Mouse (Mus musculus): Measurements from ENCODE around the gene Kat5. TPM values are rescaled to one million over a fixed set of nuclear protein-coding genes. Genes with fewer than 3 reads are reported as not detected.

Gene Kat5
- polyA plus RNA-seq (2017; shearing (Covaris generic)) = 10 to 100 TPM; 45.4 to 62.9 TPM

DNA sequence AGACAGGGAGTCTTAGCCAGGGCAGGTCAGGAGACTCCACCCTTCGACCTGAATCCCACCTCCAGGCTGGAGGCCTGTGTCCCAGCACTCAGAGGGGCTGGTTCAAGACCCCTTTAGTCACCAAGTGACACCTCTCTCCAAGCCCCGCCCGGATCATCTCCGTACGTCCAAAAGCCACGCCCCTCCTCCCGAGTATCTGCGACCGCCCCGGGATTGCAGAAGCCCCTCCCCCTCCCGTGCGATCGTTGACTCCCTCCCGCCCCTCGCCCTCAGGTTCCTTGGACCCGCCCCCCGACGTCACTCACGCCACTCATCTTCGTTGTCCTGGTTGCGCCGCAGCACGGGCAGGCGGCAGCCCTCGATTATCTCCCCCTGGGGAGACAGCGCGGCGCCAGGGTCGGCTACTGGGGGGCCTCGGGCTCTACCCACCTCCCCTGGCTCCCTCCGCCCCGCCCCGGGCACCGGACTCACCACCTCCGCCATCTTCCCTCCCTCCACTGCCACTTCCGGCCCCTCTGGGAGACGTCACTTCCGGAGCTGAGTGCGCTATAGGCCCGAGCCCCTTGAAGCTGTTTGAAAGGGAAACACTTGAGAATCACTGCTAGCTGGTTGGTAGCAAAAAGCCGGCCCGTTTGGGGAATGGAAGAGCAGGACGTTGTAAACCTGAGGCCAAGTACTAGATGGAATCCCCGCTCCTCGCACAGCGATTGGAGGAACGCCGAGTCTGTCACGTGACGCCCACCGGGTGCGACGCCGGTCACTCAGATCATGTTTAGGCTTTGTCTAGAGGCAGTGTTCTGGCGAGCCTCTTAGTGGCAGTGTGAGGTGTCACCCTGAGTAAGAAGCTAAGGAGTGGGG, at the start of gene Kat5:
Kat5 (minus strand) TSS at position 691 of the 858 bp plus-strand sequence.

DNA sequence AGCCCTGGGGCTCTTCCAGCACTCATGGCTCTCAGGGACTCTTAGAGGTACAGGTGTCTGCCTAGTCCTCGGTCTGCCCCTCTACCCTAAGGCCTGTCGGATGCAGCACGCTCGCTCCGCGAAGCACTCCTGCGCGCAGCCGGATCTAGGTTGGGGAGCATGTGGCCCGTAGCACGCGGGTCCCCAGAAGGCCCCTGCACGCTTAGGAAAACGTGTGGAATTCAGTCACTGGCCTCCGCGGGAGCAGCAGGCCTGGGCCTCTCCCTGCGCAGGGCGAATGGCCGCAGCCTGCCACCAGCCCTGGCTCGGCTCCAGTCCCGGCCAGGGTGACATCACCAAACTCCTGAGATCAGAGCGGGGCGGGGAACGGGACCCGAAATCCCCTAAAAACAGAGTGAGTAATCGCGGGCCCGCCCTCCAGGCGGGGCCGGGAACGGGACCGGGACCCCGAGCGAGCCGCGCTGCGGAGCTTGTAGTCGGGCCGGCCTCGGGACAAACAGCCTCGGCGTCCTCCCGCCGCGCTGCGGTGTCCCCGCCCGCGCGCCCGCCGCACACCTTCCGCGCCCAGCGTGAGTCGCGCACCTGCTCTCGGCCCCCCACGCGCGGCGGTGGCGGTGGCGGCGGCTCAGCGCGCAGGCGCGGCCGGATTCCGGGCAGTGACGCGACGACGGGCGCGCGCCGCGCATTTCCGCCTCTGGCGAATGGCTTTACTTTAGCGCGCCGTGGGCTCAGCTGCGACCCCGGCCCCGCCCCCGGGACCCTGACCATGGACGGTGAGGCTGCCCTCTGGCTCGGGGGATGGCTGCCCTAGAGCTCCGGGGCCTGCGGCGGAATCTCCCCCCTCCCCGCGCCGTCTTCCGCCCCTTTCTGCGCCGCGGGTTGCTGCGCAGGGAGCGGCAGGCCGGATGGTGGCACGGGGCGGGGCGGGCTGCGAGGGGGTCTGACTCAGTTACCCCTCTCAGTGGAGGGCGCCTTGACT, 27.3 kb upstream of the Kat5 start, which contains the start of gene Rela:
Rela (plus strand) TSS at position 415 of the 979 bp plus-strand sequence.

DNA sequence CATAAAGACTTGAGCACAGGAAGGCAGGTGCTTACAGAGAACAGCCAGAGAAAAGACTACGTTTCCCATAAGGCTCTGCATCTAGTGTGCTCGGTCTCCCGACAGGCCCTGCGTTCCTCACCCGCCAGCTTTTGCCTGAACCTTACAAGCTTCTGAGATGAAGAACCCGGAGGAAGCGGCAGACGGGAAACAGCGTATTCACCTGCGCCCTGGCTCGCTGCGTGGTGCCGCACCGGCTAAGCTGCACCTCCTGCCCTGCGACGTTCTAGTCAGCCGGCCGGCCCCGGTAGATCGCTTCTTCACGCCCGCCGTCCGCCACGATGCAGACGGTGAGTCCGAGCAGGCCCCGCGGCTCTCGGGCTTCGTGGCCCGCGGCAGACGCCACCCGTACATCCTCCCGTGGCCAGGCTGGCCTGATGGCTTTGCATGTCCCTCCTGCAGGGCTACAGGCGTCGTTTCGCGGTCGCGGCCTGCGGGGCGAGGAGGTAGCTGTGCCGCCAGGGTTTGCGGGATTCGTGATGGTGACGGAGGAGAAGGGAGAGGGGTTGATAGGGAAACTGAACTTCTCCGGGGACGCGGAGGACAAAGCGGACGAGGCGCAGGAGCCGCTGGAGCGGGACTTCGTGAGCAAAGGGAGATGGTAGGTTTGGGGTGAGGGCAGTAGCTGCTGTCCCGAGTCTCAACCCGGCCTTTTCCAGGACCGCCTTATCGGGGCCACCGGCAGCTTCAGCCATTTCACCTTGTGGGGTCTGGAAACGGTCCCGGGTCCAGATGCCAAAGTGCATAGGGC, 8.1 kb downstream of the Kat5 start, which contains the start of gene Rnaseh2c:
Rnaseh2c (plus strand) TSS at position 122 of the 790 bp plus-strand sequence.

DNA sequence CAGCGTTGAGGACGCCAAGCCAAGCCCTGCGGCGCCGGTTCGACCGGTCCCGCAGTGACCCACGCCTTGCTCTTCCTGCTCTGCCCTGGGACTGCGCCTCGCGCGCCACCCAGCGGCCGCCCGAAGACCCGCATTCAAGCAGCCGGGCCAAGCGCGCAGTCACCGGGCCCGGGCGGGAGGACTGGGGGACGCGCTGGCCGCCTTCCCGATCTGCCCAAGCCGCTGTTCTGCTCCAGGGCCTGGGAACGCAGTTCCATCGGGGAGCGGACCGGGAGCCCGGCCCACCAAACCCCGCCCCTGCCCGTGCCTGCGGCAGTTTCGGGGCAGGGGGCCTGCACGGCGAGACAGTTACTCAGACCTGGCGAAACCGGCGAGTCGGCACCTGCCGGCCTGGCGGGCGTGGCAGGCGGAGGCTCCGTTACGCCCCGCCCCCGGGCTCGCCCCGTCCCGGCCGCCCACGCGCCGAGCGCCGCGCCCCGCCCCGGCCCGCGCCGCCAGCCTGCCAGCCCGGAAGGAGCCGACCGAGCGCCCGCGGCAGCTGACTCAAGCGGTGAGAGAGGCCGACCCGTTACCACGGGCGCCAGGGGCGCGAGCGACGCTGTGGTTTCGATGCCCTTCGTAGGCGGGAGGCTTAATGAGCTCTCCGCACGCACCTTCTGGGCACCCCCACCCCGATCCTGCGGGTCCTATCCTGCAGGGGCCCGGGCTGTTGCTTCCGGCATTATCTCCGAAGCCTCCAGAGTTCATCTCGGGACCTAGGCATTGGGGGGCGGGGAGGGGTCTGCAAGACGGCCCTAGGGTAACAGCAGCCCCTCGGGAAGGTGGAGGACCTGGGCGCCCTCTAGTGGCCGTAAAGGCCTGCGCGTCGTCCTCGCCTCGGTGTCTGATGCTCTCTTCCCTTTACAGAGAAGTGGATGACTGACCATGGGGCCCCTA, 42.2 kb downstream of the Kat5 start, which contains the start of gene Ap5b1:
Ap5b1 (plus strand) TSS at position 492 of the 936 bp plus-strand sequence.

DNA sequence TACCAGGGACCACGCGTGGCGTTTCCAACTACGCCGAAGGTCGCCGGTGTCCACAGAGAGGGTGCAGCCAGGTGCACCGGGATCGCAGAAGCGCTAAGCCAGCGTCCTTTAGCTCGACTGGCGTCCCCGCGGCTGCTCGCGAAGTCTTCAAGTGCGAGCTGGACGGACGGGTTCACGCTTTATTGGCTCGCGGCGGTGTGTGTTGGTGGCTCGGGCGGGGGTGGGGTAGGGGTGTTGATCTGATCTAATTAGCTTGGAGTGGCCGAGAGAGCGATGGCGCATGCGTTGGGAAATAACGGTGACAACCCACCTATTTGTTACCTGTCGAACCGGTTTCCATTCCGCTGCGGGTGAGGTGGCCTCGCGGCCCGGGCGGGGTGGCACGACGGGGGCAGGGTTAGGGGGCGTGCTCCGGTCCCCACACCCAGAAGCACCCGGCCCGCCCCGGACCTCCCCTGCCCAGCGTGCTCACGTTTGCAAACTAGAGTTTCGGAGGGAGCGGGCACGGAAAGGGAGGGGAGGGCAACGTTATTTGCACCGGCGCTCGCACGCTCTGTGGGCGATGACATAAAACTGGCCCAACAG, 49.5 kb downstream of the Kat5 start, which contains the start of gene Ovol1:
Ovol1 (minus strand) TSS at position 190 of the 585 bp plus-strand sequence.

Other genes starting within 250 kb of the Kat5 start
- gene Eif1ad, start 243.5 kb downstream of the Kat5 start, polyA plus RNA-seq (2017; shearing (Covaris generic)) = 10 to 100 TPM; 54.9 to 70.9 TPM
- 100 to 1,000 TPM; 233 to 287 TPM for gene Banf1, start 243.1 kb downstream of the Kat5 start, polyA plus RNA-seq (2017; shearing (Covaris generic))
- gene Sart1, start 221.5 kb downstream of the Kat5 start, polyA plus RNA-seq (2017; shearing (Covaris generic)) = 100 to 1,000 TPM; 200 to 224 TPM
- under 1 TPM; 0.61 to 0.80 TPM for gene Tsga10ip, start 207.7 kb downstream of the Kat5 start, polyA plus RNA-seq (2017; shearing (Covaris generic))
- gene Drap1, start 185.3 kb downstream of the Kat5 start, polyA plus RNA-seq (2017; shearing (Covaris generic)) = 100 to 1,000 TPM; 196 to 206 TPM
- 10 to 100 TPM; 27.7 to 34.4 TPM for gene AI837181, start 185.1 kb downstream of the Kat5 start, polyA plus RNA-seq (2017; shearing (Covaris generic))
- 1 to 10 TPM in 1 of 2 experiments, not detected in 1; 2.1 TPM for gene Fosl1, start 162.7 kb downstream of the Kat5 start, polyA plus RNA-seq (2017; shearing (Covaris generic))
- 10 to 100 TPM; 11.6 to 13.7 TPM for gene Ccdc85b, start 152.3 kb downstream of the Kat5 start, polyA plus RNA-seq (2017; shearing (Covaris generic))
- gene Fibp, start 149.6 kb downstream of the Kat5 start, polyA plus RNA-seq (2017; shearing (Covaris generic)) = 100 to 1,000 TPM; 133 to 135 TPM
- gene Ctsw, start 141.7 kb downstream of the Kat5 start, polyA plus RNA-seq (2017; shearing (Covaris generic)) = 100 to 1,000 TPM; 127 to 211 TPM
- gene Efemp2, start 136.3 kb downstream of the Kat5 start, polyA plus RNA-seq (2017; shearing (Covaris generic)) = 1 to 10 TPM; 1.1 to 2.2 TPM
- gene Mus81, start 121.8 kb downstream of the Kat5 start, polyA plus RNA-seq (2017; shearing (Covaris generic)) = 10 to 100 TPM; 57.6 to 65.5 TPM
- gene Cfl1, start 119.8 kb downstream of the Kat5 start, polyA plus RNA-seq (2017; shearing (Covaris generic)) = 1,000 to 10,000 TPM; 3,119 to 3,710 TPM
- under 1 TPM; 0.25 to 0.28 TPM for gene 1700020D05Rik, start 106.5 kb downstream of the Kat5 start, polyA plus RNA-seq (2017; shearing (Covaris generic))
- gene Snx32, start 99.7 kb downstream of the Kat5 start, polyA plus RNA-seq (2017; shearing (Covaris generic)) = 10 to 100 TPM; 17.2 to 20.0 TPM
- 1 to 10 TPM in 1 of 2 experiments, under 1 TPM in 1; 0.20 to 4.2 TPM for gene Ovol1, start 49.6 kb downstream of the Kat5 start, polyA plus RNA-seq (2017; shearing (Covaris generic))
- 10 to 100 TPM; 16.0 to 19.1 TPM for gene Ap5b1, start 42.2 kb downstream of the Kat5 start, polyA plus RNA-seq (2017; shearing (Covaris generic))
- gene Rnaseh2c, start 8.4 kb downstream of the Kat5 start, polyA plus RNA-seq (2017; shearing (Covaris generic)) = 100 to 1,000 TPM; 142 to 162 TPM
- gene Rela, start 27.2 kb upstream of the Kat5 start, polyA plus RNA-seq (2017; shearing (Covaris generic)) = 100 to 1,000 TPM; 169 to 173 TPM
- gene Sipa1, start 53.5 kb upstream of the Kat5 start, polyA plus RNA-seq (2017; shearing (Covaris generic)) = 100 to 1,000 TPM; 213 to 259 TPM
- 10 to 100 TPM; 65.0 to 66.0 TPM for gene Map3k11, start 78.5 kb upstream of the Kat5 start, polyA plus RNA-seq (2017; shearing (Covaris generic))
- 10 to 100 TPM; 44.8 to 55.5 TPM for gene Pcnx3, start 78.7 kb upstream of the Kat5 start, polyA plus RNA-seq (2017; shearing (Covaris generic))
- 1 to 10 TPM; 1.9 to 6.6 TPM for gene Kcnk7, start 94.1 kb upstream of the Kat5 start, polyA plus RNA-seq (2017; shearing (Covaris generic))
- gene Ehbp1l1, start 116.1 kb upstream of the Kat5 start, polyA plus RNA-seq (2017; shearing (Covaris generic)) = 10 to 100 TPM; 45.5 to 55.4 TPM
- 100 to 1,000 TPM in 1 of 2 experiments, 10 to 100 TPM in 1; 97.2 to 103 TPM for gene Fam89b, start 119.4 kb upstream of the Kat5 start, polyA plus RNA-seq (2017; shearing (Covaris generic))
- under 1 TPM; 0.40 to 0.59 TPM for gene Ltbp3, start 130.7 kb upstream of the Kat5 start, polyA plus RNA-seq (2017; shearing (Covaris generic))
- 10 to 100 TPM; 73.9 to 91.5 TPM for gene Scyl1, start 161.2 kb upstream of the Kat5 start, polyA plus RNA-seq (2017; shearing (Covaris generic))